Mouse (Mus musculus) midbrain, embryonic 15.5 days (tissue): ENCODE measurements around the gene Pdia4. TPM values are rescaled to one million over a fixed set of nuclear protein-coding genes. Genes with fewer than 3 reads are reported as not detected.
"Not testable (repeated sequence)": the region's sequence is repeated elsewhere in the genome, so short reads cannot be mapped to it uniquely, and the experiment has no call there.

Experiments
- ATAC-seq: fragments of 200-750 bp; cut with Nextera tagmentation; replicated peaks from 2 replicates; pipeline ENCODE4 v1.8.0; 2017; ENCODE audit warnings: moderate TSS enrichment
- H3K27ac ChIP-seq: fragments of 300-500 bp; sonication (generic); 2 replicates; pipeline ENCODE4 v1.5.1; 2015; ENCODE audit warnings: mild to moderate bottlenecking, inconsistent platforms
- H3K27me3 ChIP-seq: fragments of 300-500 bp; sonication (generic); replicated peaks from 2 replicates; pipeline ENCODE4 v1.6.1; 2015; ENCODE audit warnings: inconsistent platforms
- H3K36me3 ChIP-seq: fragments of 300-500 bp; sonication (generic); replicated peaks from 2 replicates; pipeline ENCODE4 v1.6.1; 2015; ENCODE audit warnings: inconsistent platforms
- H3K4me1 ChIP-seq: fragments of 300-500 bp; sonication (generic); 2 replicates; pipeline ENCODE4 v1.6.1; 2015; ENCODE audit warnings: inconsistent platforms
- H3K4me2 ChIP-seq: fragments of 300-500 bp; sonication (generic); 2 replicates; pipeline ENCODE4 v1.6.1; 2015; ENCODE audit warnings: inconsistent platforms, mild to moderate bottlenecking, moderate library complexity
- H3K4me3 ChIP-seq: fragments of 300-500 bp; sonication (generic); 2 replicates; pipeline ENCODE4 v1.5.1; 2015; ENCODE audit warnings: mild to moderate bottlenecking, inconsistent platforms
- H3K9ac ChIP-seq: fragments of 300-500 bp; sonication (generic); 2 replicates; pipeline ENCODE4 v1.6.1; 2015; ENCODE audit warnings: mild to moderate bottlenecking, inconsistent platforms
- H3K9me3 ChIP-seq: fragments of 300-500 bp; sonication (generic); 2 replicates; pipeline ENCODE4 v1.6.1; 2016; ENCODE audit warnings: inconsistent platforms
- WGBS: fragments of 180-500 bp; shearing (Covaris S2); methylation state at CpG from one replicate; pipeline ENCODE4 v1.1.7; 2015; ENCODE audit warnings: mixed read lengths; 5-methylcytosine and 5-hydroxymethylcytosine counted together
- polyA plus RNA-seq: library from polyadenylated mRNA; unstranded; fragments of >200 nt; fragmentation: Nextera tagmentation; extraction: Ambion mirVana; gene quantifications from 2 replicates; pipeline ENCODE4 v1.2.1, GENCODE M21; 2015

Pdia4 gene
- polyA plus RNA-seq = 138 and 149 TPM in 2 replicates

DNA sequence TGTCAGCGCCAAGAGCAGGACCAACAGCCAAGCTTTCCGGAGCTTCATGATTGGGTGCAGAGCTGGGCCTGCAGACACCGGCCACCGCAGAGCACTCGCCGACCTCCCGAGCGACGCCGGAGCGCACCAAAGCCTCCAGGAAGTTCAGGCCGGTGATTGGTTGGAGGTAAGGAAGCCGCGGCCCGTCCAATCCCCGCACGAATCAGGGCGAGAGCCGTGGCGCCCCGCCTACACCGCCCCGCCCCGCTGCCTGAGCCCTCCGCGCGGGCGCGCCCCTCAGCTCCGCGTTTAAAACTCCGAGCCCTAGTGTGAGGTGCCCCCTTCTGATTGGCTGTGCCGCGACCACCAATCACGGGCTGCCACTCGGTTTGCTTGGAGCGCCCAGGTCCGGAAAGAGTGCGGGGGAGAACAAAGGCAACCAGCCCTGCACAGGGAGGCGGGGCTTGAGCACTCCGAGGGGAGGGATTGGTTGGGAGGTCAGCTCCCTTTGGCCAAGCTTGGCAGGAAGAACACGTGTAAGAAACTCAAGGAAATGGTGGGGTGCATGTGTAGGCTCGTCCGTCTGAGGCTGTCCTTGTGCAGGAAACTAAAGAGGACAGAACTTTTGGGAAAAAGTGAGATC lies at the start of gene Pdia4:
TSS of gene Pdia4 (minus strand) at position 174 of the 622 bp plus-strand sequence.
- Histone ChIP-seq H3K27ac (peak within 1 kb of the TSS; percentile 88), H3K9ac (peak within 1 kb of the TSS; percentile 69), H3K27me3 (no peaks in the 10 kb centered on the region), H3K4me2 (peak within 1 kb of the TSS; percentile 61), H3K9me3 (no peaks in the 10 kb centered on the region), H3K4me3 (peak within 1 kb of the TSS; percentile 67), H3K4me1 (peaks cover 34% of the 10 kb centered on the region), H3K36me3 (peaks cover 5% of the 10 kb centered on the region; the same call in 1 of the 2 replicates)
- peak; percentile 100 for ATAC-seq
- WGBS = under 1% methylated on average over 44 of the region's 44 CpGs

DNA sequence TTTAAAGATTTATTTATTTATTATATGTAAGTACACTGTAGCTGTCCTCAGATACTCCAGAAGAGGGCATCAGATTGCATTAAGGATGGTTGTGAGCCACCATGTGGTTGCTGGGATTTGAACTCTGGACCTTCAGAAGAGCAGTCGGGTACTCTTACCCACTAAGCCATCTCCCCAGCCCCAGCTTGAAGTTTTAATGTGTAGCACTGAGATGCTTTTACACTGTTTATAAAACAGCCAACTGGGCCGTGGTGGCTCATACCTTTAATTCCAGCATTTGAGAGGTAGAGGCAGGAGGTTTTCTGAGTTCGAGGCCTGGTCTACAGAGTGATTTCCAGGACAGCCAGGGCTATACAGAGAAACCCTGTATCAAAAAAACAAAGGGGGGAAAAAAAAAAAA lies 44.5 kb upstream of the Pdia4 start:
- not testable (repeated sequence) for H3K4me3 ChIP-seq, H3K4me2 ChIP-seq, H3K9me3 ChIP-seq, H3K9ac ChIP-seq, H3K27ac ChIP-seq, ATAC-seq, H3K4me1 ChIP-seq, H3K27me3 ChIP-seq
- WGBS = 92% methylated on average over 3 of the region's 3 CpGs
- peaks cover 26% of the 10 kb centered on the region for H3K36me3 ChIP-seq

DNA sequence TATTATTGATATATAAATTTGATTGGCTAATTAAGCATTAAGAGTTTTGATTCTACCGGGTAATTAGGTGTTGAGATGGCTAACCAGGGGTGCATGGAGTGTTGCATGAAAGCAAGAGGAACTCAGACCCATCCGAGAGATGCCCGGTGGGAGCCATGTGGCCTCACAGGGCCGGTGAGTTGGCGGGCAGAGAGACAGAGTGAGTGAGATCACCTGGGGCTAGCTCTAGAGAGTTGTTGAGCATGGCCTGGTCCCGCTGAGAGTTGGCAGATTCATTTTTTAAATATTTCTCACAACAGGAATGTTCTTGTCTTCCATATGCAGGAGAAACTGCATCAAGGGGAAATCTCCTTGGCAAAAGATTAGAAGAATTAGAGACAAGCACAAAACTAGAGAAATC lies 44.0 kb upstream of the Pdia4 start:
- no peak overlapping the region for H3K4me3 ChIP-seq
- no peak overlapping the region for H3K9ac ChIP-seq
- no peaks in the 10 kb centered on the region for H3K27me3 ChIP-seq
- WGBS = 91% methylated on average over 6 of the region's 6 CpGs
- no peaks in the 10 kb centered on the region for H3K4me1 ChIP-seq
- no peak for ATAC-seq
- H3K27ac ChIP-seq = no peak overlapping the region
- H3K4me2 ChIP-seq = no peak overlapping the region
- H3K9me3 ChIP-seq = no peaks in the 10 kb centered on the region
- peaks cover 23% of the 10 kb centered on the region for H3K36me3 ChIP-seq

DNA sequence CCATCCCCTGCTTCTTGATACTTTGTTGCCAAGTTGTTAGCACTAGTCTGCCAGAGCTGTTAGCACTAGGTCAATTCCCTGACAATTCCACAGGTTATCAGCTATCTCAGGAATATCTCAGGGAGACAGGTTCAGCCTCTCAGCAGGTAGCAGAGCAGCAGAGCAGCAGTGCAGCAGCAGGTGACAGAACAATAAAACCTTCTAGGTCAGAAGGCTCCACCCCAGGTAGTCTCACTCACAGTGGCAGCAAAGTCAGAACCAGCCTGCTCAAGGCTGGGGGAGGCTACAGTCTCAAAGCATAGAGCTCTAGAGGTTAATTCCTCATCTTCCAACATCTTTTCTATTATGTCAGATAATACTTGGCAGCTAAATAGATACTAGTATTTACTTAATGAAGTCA lies 32.5 kb upstream of the Pdia4 start:
- no peak for ATAC-seq
- no peaks in the 10 kb centered on the region for H3K9me3 ChIP-seq
- no peaks in the 10 kb centered on the region for H3K4me1 ChIP-seq
- H3K27me3 ChIP-seq = no peaks in the 10 kb centered on the region
- H3K4me2 ChIP-seq = no peak overlapping the region
- peaks cover 6% of the 10 kb centered on the region; the same call in 1 of the 2 replicates for H3K36me3 ChIP-seq
- H3K9ac ChIP-seq = no peak overlapping the region
- no peak overlapping the region for H3K27ac ChIP-seq
- H3K4me3 ChIP-seq = no peak overlapping the region

DNA sequence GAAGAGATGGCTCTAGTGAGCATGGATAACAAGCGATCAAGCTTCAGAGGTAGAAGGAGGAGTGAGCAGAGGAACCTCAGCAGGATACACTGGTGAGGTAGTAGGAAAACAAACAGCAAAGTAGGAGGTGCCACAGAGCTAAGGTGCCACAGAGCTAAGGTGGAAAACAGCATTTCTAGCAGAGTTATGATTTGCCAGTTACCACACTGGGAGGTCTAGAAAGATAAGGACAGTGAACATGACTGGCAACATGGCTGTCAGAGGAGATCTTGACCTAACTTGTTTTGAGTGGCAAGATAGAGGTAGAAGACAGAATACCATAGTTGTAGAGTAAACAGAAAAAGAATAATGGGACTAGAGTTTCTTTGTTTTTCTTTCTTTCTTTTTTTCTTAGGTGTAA lies 29.1 kb upstream of the Pdia4 start:
- WGBS = 80% methylated on average over 1 of the region's 1 CpGs
- no peak overlapping the region for H3K4me2 ChIP-seq
- no peak overlapping the region for H3K4me3 ChIP-seq
- no peaks in the 10 kb centered on the region for H3K27me3 ChIP-seq
- peaks cover 3% of the 10 kb centered on the region; the same call in 1 of the 2 replicates for H3K4me1 ChIP-seq
- H3K27ac ChIP-seq = no peak overlapping the region
- no peak overlapping the region for H3K9ac ChIP-seq
- no peak for ATAC-seq
- H3K9me3 ChIP-seq = no peaks in the 10 kb centered on the region
- H3K36me3 ChIP-seq = peaks cover 4% of the 10 kb centered on the region; the same call in 1 of the 2 replicates

DNA sequence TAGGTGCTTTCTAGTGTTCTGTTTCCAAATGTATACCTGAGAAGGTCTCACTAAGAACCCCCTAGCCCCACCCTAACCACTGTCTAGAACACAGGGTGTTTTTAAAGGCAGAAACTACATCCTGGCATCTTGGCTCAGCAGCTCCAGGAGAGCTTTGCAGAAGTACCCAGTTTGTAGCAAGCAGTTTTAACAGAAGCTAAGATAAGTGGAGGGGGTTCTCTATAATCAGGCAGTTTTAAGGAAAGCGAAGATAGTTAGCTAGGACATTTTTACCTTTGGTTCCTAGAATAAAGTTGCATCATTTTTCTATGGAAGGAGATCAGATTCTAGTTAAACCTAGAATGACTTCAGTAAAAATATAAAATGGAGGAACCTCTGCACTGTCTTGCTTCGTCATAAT lies 28.6 kb upstream of the Pdia4 start:
- WGBS = 95% methylated on average over 2 of the region's 2 CpGs
- Histone ChIP-seq H3K36me3 (no peaks in the 10 kb centered on the region; the same call in 1 of the 2 replicates), H3K9me3 (no peaks in the 10 kb centered on the region)

DNA sequence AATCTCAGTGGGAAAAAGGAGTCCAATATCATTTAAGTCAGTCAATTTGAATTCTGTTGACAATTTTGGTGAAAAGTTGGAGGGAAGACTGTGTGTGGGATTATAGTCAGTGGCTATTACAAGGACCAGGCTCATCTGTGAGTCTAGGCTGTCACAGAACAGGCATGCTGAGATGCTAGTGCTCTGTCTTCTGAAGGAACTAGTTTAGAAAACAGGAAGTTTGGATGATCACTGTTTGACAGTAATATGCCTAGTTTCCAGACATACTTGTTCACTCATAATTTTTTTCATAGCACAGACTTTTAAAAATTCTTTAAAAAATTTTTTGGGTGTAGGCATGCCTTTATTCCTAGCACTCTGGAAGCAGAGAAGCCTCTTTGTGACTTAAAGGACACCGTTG lies 27.8 kb upstream of the Pdia4 start:
- H3K9ac ChIP-seq = no peak overlapping the region
- 97% methylated on average over 1 of the region's 1 CpGs for WGBS
- no peak for ATAC-seq

More for the DNA sequence above, 28.6 kb upstream of the Pdia4 start:
- H3K4me2 ChIP-seq = no peak overlapping the region
- ATAC-seq = no peak
- H3K4me1 ChIP-seq = peaks cover 8% of the 10 kb centered on the region
- no peak overlapping the region for H3K27ac ChIP-seq
- H3K9ac ChIP-seq = no peak overlapping the region
- H3K4me3 ChIP-seq = no peak overlapping the region
- H3K27me3 ChIP-seq = no peaks in the 10 kb centered on the region

DNA sequence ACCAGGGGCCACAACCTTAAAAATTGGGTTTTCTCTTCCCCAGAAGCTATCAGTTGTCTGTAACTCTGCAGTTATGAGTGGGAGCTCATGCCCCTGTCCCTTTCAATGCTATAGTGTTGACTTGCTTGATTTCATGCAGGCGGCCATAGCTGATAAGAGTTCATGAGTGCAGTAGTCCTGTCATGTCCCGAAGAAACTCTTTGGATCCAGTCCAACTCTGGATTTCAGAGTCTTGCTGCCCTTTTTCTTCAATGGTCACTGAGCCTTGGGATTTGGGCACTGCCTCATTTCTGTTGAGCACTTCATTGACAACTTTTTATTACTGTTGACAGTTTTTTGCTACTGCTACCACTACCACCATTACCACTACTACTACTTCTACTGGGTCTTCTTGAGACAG lies 24.4 kb upstream of the Pdia4 start:
- Histone ChIP-seq H3K4me3 (no peak overlapping the region), H3K4me2 (no peak overlapping the region), H3K27ac (no peak overlapping the region), H3K4me1 (peaks cover 8% of the 10 kb centered on the region), H3K36me3 (no peaks in the 10 kb centered on the region), H3K27me3 (no peaks in the 10 kb centered on the region), H3K9ac (no peak overlapping the region), H3K9me3 (no peaks in the 10 kb centered on the region)
- ATAC-seq = no peak
- 86% methylated on average over 2 of the region's 2 CpGs for WGBS

More for the DNA sequence above, 27.8 kb upstream of the Pdia4 start:
- Histone ChIP-seq H3K4me1 (peaks cover 8% of the 10 kb centered on the region), H3K36me3 (no peaks in the 10 kb centered on the region), H3K4me2 (no peak overlapping the region), H3K27me3 (no peaks in the 10 kb centered on the region), H3K27ac (no peak overlapping the region), H3K4me3 (no peak overlapping the region), H3K9me3 (no peaks in the 10 kb centered on the region)

DNA sequence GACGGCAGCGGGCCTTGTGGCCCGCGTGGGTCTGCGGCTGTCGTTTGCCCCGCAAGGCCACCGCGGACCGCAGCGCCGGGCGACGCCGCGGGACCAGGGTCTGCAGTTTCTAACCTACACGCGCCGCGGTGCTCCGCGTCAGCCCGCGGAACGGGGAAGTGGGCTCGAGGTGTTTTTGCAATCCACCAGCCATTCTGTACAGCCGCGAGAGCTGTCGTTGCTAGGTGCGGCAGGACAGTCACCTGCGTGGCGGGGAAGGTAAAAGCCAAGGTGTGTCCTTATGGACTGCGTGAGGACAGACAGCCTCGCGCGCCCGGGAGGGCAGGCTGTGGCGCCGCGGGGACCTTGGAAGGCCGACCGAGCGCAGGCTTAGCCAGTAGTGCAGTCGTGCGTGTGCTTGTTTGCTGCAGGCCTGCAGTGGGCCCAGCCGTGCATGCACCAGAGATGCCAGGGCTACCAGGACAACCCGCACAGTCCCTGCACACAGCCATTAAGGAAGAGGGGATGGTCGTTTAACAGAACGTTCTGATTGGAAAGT lies 22.8 kb upstream of the Pdia4 start:
- no peaks in the 10 kb centered on the region for H3K36me3 ChIP-seq
- no peaks in the 10 kb centered on the region for H3K27me3 ChIP-seq
- ATAC-seq = peak; percentile 85
- WGBS = under 1% methylated on average over 49 of the region's 49 CpGs
- peaks cover 12% of the 10 kb centered on the region for H3K4me1 ChIP-seq
- H3K9ac ChIP-seq = peak overlapping the region; percentile 92
- peak overlapping the region; percentile 98 for H3K4me3 ChIP-seq
- H3K9me3 ChIP-seq = no peaks in the 10 kb centered on the region
- H3K4me2 ChIP-seq = peak overlapping the region; percentile 52
- peak overlapping the region; percentile 98 for H3K27ac ChIP-seq

DNA sequence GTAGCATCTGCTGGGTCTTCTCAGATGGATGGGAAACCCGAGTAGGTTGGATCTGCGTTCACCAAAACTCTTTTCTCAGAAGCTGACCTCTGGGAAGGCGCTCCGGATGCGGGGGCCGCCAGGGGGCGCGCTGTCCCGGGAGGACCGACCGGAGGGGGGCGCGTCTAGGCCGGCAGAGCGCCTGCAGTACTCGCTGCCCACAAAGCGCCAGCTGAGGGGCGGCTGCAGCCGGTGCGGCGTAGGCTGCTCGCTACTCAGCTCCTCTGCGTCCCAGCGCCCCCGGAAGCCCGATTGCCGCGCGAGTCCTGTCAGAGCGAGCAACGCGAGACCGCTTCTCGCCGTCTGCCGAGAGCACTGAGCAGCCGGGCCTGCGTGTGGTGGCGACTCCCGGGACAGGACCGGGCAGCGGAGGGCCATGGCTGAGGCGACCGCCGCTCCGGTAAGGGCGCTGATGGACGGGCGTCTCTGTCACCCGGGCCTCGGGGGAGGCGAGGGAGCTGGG lies 22.3 kb upstream of the Pdia4 start, which contains the start of gene Zfp398:
TSS of gene Zfp398 (plus strand) at position 180 of the 502 bp plus-strand sequence.
- ATAC-seq = peak; percentile 95

DNA sequence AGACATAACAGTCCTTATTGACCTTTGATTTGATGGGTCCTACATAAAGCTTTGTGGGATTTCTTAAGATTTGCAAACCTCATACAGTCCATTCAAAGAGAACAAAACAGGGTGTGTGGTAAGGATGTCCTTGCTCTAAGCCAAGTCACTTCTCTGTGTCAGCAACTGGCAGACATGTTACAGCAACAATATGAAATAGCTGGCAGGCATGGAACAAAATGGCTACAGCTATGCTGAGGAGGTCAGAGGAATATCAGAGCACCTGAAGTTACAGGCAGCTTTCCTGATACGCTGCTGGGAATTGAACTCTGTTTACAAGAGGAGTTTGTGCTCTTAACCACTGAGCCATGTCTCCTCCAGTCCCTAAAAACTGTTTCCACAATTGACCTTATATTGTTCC lies 19.0 kb upstream of the Pdia4 start:
- H3K9ac ChIP-seq = no peak overlapping the region
- H3K9me3 ChIP-seq = no peaks in the 10 kb centered on the region
- peaks cover 17% of the 10 kb centered on the region for H3K4me1 ChIP-seq
- no peaks in the 10 kb centered on the region for H3K27me3 ChIP-seq
- H3K4me2 ChIP-seq = no peak overlapping the region
- ATAC-seq = no peak
- no peak overlapping the region for H3K27ac ChIP-seq
- WGBS = 85% methylated on average over 1 of the region's 1 CpGs
- H3K4me3 ChIP-seq = no peak overlapping the region
- H3K36me3 ChIP-seq = no peaks in the 10 kb centered on the region

More for the DNA sequence above, 22.3 kb upstream of the Pdia4 start, which contains the start of gene Zfp398:
- H3K9me3 ChIP-seq = no peaks in the 10 kb centered on the region
- WGBS = under 1% methylated on average over 51 of the region's 52 CpGs
- H3K9ac ChIP-seq = peak within 1 kb of the TSS; percentile 92
- H3K4me2 ChIP-seq = peak within 1 kb of the TSS; percentile 52
- H3K27ac ChIP-seq = peak within 1 kb of the TSS; percentile 98
- H3K4me1 ChIP-seq = peaks cover 12% of the 10 kb centered on the region
- H3K27me3 ChIP-seq = no peaks in the 10 kb centered on the region
- H3K4me3 ChIP-seq = peak within 1 kb of the TSS; percentile 98
- H3K36me3 ChIP-seq = no peaks in the 10 kb centered on the region

DNA sequence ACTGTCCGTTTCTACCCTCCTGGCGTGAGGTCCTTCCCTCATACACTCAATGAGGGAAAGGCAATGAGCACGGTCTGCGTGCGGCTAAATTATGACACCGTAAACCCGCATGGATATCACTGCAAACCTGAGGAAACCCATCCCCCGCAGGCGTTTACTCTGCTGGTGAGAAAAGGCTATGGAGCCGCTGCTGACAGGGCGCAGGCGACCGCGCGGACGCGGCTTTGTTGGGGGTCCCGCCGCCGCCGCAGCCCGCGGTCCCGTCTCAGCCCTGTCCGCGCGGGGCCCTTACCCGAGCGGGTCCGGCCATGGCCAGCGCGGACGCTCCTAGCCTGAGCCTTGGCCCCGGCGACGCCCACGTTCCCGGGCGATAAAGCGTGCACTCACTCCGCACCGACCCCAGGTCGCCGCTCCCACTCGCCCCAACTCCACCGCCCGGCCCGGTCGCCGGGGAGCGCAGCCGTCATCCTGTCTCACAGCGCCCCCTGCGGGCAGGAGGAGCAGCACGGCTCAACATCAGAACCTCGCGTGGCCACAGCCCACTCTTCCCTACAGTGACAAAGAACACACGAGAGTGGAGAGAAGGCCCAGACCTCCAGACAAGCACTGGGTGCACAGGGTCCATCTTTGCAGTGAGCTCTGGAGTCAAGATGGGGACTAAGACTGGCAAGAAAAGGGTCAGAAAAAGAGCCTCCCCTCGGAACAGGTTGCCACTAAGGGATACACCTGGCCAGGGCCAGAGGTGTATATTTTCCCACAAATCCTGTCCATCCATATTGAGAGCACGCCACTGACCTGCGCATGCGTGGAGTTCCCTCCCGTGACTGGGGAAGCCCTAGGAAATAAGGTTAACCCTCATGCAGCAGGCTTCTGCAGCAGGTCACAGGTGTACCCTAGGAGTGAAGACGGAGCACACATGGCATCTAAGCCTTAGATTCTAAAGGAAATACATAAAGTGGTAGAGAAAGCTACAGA lies 17.2 kb upstream of the Pdia4 start, which contains the start of gene Zfp786:
TSS of gene Zfp786 (minus strand) at position 764 of the 975 bp plus-strand sequence.
- Histone ChIP-seq H3K4me1 (peaks cover 14% of the 10 kb centered on the region), H3K4me3 (peak within 1 kb of the TSS; percentile 79), H3K27ac (peak within 1 kb of the TSS; percentile 96), H3K9ac (peak within 1 kb of the TSS; percentile 92), H3K9me3 (no peaks in the 10 kb centered on the region), H3K27me3 (no peaks in the 10 kb centered on the region), H3K4me2 (peak within 1 kb of the TSS; percentile 53), H3K36me3 (peaks cover 6% of the 10 kb centered on the region)
- 1% methylated on average over 64 of the region's 64 CpGs for WGBS
- ATAC-seq = peak; percentile 95
